Mouse (Mus musculus) heart, postnatal 0 days (tissue): ENCODE measurements around the gene Syn2. TPM values are rescaled to one million over a fixed set of nuclear protein-coding genes. Genes with fewer than 3 reads are reported as not detected.

Experiments used
- ATAC-seq: fragments of 200-750 bp; cut with Nextera tagmentation; 2 replicates; pipeline ENCODE4 v1.8.0; 2017; ENCODE audit warnings: low read depth, moderate number of reproducible peaks, moderate library complexity; ENCODE audit not compliant: insufficient read depth
- DNase-seq: peaks from one replicate; pipeline ENCODE4 v3.0.0-alpha.2; 2016; ENCODE audit warnings: low spot score
- H3K27ac ChIP-seq: fragments of 300-500 bp; sonication (generic); 2 replicates; pipeline ENCODE4 v1.5.1; 2014; ENCODE audit warnings: low read depth, mild to moderate bottlenecking
- H3K27me3 ChIP-seq: fragments of 300-500 bp; sonication (generic); 2 replicates; pipeline ENCODE4 v1.6.1; 2014; ENCODE audit warnings: low read length, mixed read lengths; ENCODE audit not compliant: control insufficient read depth, insufficient read depth
- H3K36me3 ChIP-seq: fragments of 300-500 bp; sonication (generic); replicated peaks from 2 replicates; pipeline ENCODE4 v1.6.1; 2014; ENCODE audit warnings: low read length, mixed read lengths; ENCODE audit not compliant: control insufficient read depth, insufficient read depth
- H3K4me1 ChIP-seq: fragments of 300-500 bp; sonication (generic); 2 replicates; pipeline ENCODE4 v1.6.1; 2014; ENCODE audit warnings: antibody characterized with exemption; ENCODE audit not compliant: control insufficient read depth, insufficient read depth
- H3K4me2 ChIP-seq: fragments of 300-500 bp; sonication (generic); 2 replicates; pipeline ENCODE4 v1.6.1; 2014; ENCODE audit warnings: low read depth, mild to moderate bottlenecking, low read length, moderate library complexity
- H3K4me3 ChIP-seq: fragments of 300-500 bp; sonication (generic); 2 replicates; pipeline ENCODE4 v1.5.1; 2014; ENCODE audit warnings: low read depth, low read length
- H3K9ac ChIP-seq: fragments of 300-500 bp; sonication (generic); replicated peaks from 2 replicates; pipeline ENCODE4 v1.6.1; 2014; ENCODE audit warnings: low read depth, low read length, mixed read lengths
- H3K9me3 ChIP-seq: fragments of 300-500 bp; sonication (generic); replicated peaks from 2 replicates; pipeline ENCODE4 v1.6.1; 2016; ENCODE audit warnings: low read length; ENCODE audit not compliant: control insufficient read depth
- CTCF ChIP-seq: IDR thresholded peaks from 2 replicates; pipeline ENCODE4 v1.5.1; 2016; ENCODE audit warnings: antibody characterized with exemption, control low read depth, low read depth
- EP300 ChIP-seq: IDR thresholded peaks from 2 replicates; pipeline ENCODE4 v1.6.1; 2016; ENCODE audit warnings: antibody characterized with exemption, low read depth
- WGBS: fragments of 180-500 bp; shearing (Covaris S2); extraction: QIAGEN DNeasy Blood & Tissue Kit; methylation state at CpG from one replicate; pipeline ENCODE4 v1.1.7; 2014; 5-methylcytosine and 5-hydroxymethylcytosine counted together
- polyA plus RNA-seq: library from polyadenylated mRNA; unstranded; fragments of >200 nt; fragmentation: Nextera tagmentation; extraction: Ambion mirVana; gene quantifications from 2 replicates; pipeline ENCODE4 v1.2.1, GENCODE M21; 2015
- total RNA-seq: library from RNA; depleted of rRNA; stranded (reverse); fragments of >200 nt; gene quantifications from 2 replicates; pipeline ENCODE4 v1.2.3, GENCODE M21; 2014; ENCODE audit warnings: low replicate concordance

The Syn2 gene
- total and polyA plus RNA-seq, 2 experiments from 2014 or later, result 1.1 to 1.9 TPM

DNA sequence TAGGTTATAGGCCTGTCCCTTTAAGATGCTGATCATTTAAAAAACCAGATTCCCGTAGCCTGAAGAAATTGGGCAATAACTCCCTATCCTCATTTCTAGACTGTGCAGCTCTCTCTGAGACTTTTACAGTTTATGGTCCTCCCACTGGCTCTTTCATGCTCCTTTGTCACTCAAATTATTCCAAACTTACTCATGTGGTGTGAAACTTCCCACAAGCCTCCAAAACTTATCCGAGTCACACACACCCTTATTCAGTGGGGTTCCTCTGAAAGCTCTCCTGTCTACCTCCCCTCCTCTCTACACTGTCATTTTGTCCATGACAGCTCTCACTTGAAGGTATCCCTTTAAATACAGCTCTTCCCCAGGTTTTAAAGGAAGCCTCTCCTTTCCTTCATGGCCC is 46.4 kb downstream of the Syn2 start:
- H3K27ac ChIP-seq, result no peak overlapping the region
- no peaks in the 10 kb centered on the region for H3K9me3 ChIP-seq
- no peak overlapping the region for H3K4me2 ChIP-seq
- no peaks in the 10 kb centered on the region for H3K36me3 ChIP-seq
- no peak for ATAC-seq
- H3K9ac ChIP-seq, result no peak overlapping the region
- 70% methylated on average over 2 of the region's 2 CpGs for WGBS
- DNase-seq, result no peak
- no peaks in the 10 kb centered on the region for H3K4me1 ChIP-seq
- H3K27me3 ChIP-seq, result no peaks in the 10 kb centered on the region
- no peak overlapping the region for H3K4me3 ChIP-seq
- no peak for TF ChIP-seq EP300
- TF ChIP-seq CTCF, result no peak

DNA sequence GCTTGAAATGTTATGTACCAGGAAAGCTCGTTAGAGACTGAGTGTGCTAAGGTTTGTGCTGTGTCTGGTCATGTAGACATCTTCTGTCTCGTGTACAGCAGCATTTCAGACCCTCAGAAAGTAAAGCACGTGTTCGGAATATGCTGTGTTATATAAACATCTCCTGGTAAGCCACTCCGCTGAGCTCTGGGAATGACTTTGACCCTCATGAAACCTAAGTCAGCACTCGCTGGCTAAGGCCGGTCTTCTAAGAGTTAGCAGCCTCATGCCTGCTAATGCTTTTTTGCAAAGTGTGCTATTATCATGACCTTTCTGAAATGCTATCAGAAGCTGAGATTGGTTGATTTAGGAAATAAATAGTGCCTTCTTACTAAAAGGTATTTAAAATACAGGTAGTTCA is 56.4 kb downstream of the Syn2 start:
- Histone ChIP-seq H3K27ac (no peak overlapping the region), H3K9me3 (no peaks in the 10 kb centered on the region), H3K27me3 (no peaks in the 10 kb centered on the region), H3K36me3 (no peaks in the 10 kb centered on the region), H3K9ac (no peak overlapping the region), H3K4me3 (no peak overlapping the region), H3K4me2 (no peak overlapping the region), H3K4me1 (no peaks in the 10 kb centered on the region)
- WGBS, result 72% methylated on average over 7 of the region's 7 CpGs
- no peak for ATAC-seq
- TF ChIP-seq CTCF (no peak), EP300 (no peak)
- DNase-seq, result no peak

DNA sequence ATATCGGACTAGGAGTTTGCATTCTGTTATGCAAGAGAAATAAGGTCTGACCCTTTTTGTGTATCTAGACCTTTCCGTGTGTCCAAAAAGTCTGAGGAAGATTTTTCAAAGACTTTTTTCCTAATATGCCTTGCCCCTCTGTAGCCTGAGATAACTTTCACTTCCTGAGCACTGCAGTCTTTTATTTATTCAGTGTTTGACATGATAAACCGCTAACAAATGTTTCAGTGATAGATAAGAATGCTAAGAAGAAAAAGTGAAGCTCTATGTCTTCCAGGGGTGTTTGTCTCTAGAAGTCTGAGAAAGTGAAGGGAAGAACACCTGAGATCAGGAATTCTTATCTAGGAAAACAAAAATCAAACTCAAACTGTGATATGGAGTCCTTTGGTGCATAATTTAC is 66.1 kb downstream of the Syn2 start:
- no peak for TF ChIP-seq EP300
- H3K4me3 ChIP-seq, result no peak overlapping the region
- no peak overlapping the region for H3K9ac ChIP-seq
- H3K27ac ChIP-seq, result no peak overlapping the region
- H3K36me3 ChIP-seq, result no peaks in the 10 kb centered on the region
- no peak overlapping the region for H3K4me2 ChIP-seq
- H3K27me3 ChIP-seq, result no peaks in the 10 kb centered on the region
- H3K4me1 ChIP-seq, result no peaks in the 10 kb centered on the region
- 47% methylated on average over 3 of the region's 3 CpGs for WGBS
- no peak for DNase-seq
- ATAC-seq, result no peak
- no peaks in the 10 kb centered on the region for H3K9me3 ChIP-seq

DNA sequence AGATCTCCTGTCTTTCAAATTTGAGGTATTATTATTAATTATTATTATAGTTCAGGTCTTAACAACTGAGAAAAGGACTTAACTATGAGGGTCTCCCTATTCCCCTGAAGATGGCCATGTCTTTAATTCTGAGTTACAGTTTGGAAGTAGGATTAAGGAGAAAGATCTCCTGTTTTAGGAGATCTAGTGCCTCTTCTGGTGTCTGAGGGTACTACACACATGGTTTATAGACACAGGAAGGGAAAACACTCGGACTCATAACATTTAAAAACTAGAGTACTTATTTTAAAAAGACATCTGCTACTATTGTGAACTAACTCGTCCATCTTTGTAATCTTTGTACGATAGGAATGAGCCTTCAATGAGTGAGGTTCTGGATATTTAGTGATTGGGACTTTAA is 68.3 kb downstream of the Syn2 start:
- Histone ChIP-seq H3K4me1 (no peaks in the 10 kb centered on the region), H3K27ac (no peak overlapping the region), H3K36me3 (no peaks in the 10 kb centered on the region), H3K9me3 (no peaks in the 10 kb centered on the region), H3K4me2 (no peak overlapping the region), H3K4me3 (no peak overlapping the region), H3K27me3 (no peaks in the 10 kb centered on the region), H3K9ac (no peak overlapping the region)
- no peak for TF ChIP-seq EP300
- no peak for TF ChIP-seq CTCF
- WGBS, result 64% methylated on average over 3 of the region's 3 CpGs
- ATAC-seq (no peak), DNase-seq (no peak)

DNA sequence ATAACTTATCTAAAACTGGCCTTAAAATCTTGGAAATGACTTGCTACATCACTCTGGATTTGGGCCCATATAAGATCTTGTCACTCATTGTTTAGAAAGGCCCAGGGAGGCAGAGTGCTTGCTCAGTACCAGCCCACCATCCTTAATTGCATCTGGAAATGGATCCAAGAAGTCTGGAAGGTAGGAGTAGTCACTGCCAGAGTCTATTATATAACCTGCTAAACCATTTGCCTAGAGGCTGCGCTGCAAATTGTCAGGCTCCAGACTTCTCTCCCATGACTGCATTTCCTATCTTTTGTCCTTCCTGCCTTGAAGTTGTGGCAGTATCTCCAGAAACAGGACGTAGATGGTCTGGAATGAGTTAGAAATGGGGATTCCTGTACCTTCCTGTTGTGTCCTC is 75.5 kb downstream of the Syn2 start:
- TF ChIP-seq CTCF (no peak), EP300 (no peak)
- no peak for ATAC-seq

DNA sequence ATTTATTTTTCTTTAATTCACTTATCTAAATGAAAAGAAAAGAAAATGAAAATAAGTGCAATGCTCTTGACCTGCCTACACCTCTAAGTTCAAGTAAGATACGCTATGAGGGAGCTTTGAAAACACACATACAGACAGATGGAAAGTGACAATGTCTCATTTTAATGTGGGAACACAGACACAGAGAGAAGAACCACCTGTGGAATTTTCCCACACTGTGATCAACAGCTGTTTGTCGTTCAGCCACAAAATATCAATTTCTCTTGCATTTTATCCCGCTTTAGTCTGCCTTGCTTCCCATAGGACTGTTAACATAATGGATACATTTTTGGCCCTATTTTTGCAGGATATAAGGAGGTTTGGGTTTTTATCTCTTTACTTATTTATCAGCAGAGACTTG is 76.1 kb downstream of the Syn2 start:
- WGBS, result 75% methylated on average over 3 of the region's 3 CpGs
- Histone ChIP-seq H3K9ac (no peak overlapping the region), H3K9me3 (no peaks in the 10 kb centered on the region), H3K4me1 (no peaks in the 10 kb centered on the region), H3K27ac (no peak overlapping the region), H3K4me2 (no peak overlapping the region), H3K4me3 (no peak overlapping the region), H3K27me3 (no peaks in the 10 kb centered on the region), H3K36me3 (no peaks in the 10 kb centered on the region)
- DNase-seq (no peak), ATAC-seq (no peak)
- no peak for TF ChIP-seq CTCF
- TF ChIP-seq EP300, result no peak

More for the DNA sequence above, 75.5 kb downstream of the Syn2 start:
- Histone ChIP-seq H3K27ac (no peak overlapping the region), H3K27me3 (no peaks in the 10 kb centered on the region), H3K9me3 (no peaks in the 10 kb centered on the region), H3K4me1 (no peaks in the 10 kb centered on the region), H3K4me2 (no peak overlapping the region), H3K36me3 (no peaks in the 10 kb centered on the region), H3K4me3 (no peak overlapping the region), H3K9ac (no peak overlapping the region)
- DNase-seq, result no peak
- 49% methylated on average over 2 of the region's 2 CpGs for WGBS
